Mouse (Mus musculus) cortical plate, adult 2 months (tissue): ENCODE results near the gene Dlgap3.

Source experiments
- CTCF ChIP-seq: fragments of 200-500 bp; IDR thresholded peaks from 2 replicates; pipeline ENCODE4 v1.5.1; 2011; ENCODE audit warnings: mild to moderate bottlenecking, control low read depth, low read length; ENCODE audit not compliant: insufficient read depth; ENCODE audit errors: extremely low read depth
- POLR2A ChIP-seq: fragments of 200-500 bp; IDR thresholded peaks from 2 replicates; pipeline ENCODE4 v1.6.1; 2011; ENCODE audit warnings: mild to moderate bottlenecking, low read length, control low read depth; ENCODE audit not compliant: insufficient read depth; ENCODE audit errors: extremely low read depth

DNA sequence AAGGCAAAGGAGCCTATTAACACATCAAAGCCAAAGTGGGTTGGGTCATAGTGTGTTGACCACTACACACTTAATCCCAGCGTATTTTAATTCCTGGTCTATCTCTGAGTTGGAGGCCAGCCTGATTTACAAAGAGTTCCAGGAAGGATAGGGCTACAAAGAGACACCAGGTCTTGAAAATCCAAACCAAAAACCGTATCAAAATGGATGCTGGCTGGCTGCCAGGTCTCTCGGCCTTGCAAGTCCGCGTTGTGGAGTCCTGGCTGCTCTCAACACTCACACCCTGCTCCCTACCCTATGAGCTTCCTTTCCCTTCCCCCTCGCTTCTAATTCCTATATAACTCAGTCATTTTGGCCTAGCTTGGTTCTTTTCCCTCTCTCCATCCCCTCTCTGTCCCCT lies 30.5 kb upstream of the Dlgap3 start:
- TF ChIP-seq CTCF = no peak
- TF ChIP-seq POLR2A = no peak
